Mouse (Mus musculus): Measurements from ENCODE around the gene Cd300ld3. TPM values are rescaled to one million over a fixed set of nuclear protein-coding genes. Genes with fewer than 3 reads are reported as not detected.

Cd300ld3 gene
- not detected in 2 replicates for polyA plus RNA-seq (2015; fragmentation: Nextera tagmentation; extraction: Ambion mirVana)

DNA sequence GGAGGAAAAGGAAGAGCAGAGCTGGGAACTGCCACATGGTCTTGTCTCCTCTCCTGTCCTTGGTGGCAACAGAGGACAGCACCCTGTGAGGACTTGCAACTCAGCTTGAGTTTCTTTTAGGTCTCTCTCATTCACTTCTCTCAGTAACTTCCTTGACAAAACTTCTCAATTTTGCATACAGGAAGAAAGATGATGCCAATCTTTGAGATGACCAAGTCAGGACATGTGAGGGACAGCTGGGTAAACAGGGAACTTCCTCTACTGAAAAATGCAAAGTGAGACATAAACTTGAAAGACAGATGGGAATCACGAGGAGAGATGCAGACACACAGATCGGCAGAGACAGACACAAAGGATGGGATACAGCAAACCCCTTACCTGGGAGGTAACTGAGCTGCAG lies at the start of gene Cd300ld3:
Cd300ld3 (minus strand) TSS at position 151 of the 400 bp plus-strand sequence.
- no peaks in the 10 kb centered on the region for H3K9me3 ChIP-seq (replicated peaks; ENCODE audit: control insufficient read depth, low read length)
- H3K4me2 ChIP-seq (ENCODE audit: low read depth, low read length): no peak within 1 kb of the TSS
- no peak within 1 kb of the TSS for H3K4me3 ChIP-seq (replicated peaks; ENCODE audit: low read length)
- H3K4me1 ChIP-seq (ENCODE audit: control insufficient read depth, insufficient read depth, low read length): no peaks in the 10 kb centered on the region
- WGBS: 71% methylated on average over 2 of the region's 2 CpGs
- H3K27ac ChIP-seq (ENCODE audit: low read length): no peak within 1 kb of the TSS
- H3K36me3 ChIP-seq (ENCODE audit: control insufficient read depth, insufficient read depth, low read length): no peaks in the 10 kb centered on the region
- H3K27me3 ChIP-seq (ENCODE audit: control insufficient read depth, insufficient read depth, low read length): no peaks in the 10 kb centered on the region
- no peak within 1 kb of the TSS for H3K9ac ChIP-seq (ENCODE audit: low read length)
- no peak for ATAC-seq (ENCODE audit: insufficient read depth, low FRiP score)

DNA sequence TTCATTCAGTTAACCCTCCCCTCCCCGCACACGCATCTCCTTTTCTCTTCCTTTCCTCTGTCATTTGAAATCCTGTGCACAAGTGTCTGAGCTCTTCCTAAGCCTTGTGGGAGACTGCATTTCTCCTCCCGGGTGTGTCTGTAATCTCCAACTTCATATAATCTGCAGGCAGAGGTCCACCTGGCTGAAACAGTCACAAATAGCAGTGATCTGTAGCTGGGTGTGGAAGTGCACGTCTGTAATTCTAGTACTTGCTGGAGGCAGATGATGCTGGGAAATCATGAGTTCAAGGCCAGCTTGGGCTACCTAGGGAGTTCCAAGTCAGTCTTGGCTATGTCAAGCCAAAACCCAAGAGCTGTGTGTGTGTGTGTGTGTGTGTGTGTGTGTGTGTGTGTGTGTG lies 43.9 kb upstream of the Cd300ld3 start:
- Histone ChIP-seq H3K27ac (ENCODE audit: low read length) (no peak overlapping the region), H3K36me3 (ENCODE audit: control insufficient read depth, insufficient read depth, low read length) (no peaks in the 10 kb centered on the region), H3K9me3 (replicated peaks; ENCODE audit: control insufficient read depth, low read length) (peaks cover 5% of the 10 kb centered on the region; the same call in 1 of the 2 replicates), H3K9ac (ENCODE audit: low read length) (no peak overlapping the region), H3K4me2 (ENCODE audit: low read depth, low read length) (no peak overlapping the region; the same call in 1 of the 2 replicates), H3K27me3 (ENCODE audit: control insufficient read depth, insufficient read depth, low read length) (peaks cover 11% of the 10 kb centered on the region; the same call in 1 of the 2 replicates), H3K4me3 (replicated peaks; ENCODE audit: low read length) (no peak overlapping the region), H3K4me1 (ENCODE audit: control insufficient read depth, insufficient read depth, low read length) (no peaks in the 10 kb centered on the region)
- no peak for ATAC-seq (ENCODE audit: insufficient read depth, low FRiP score)
- 20% methylated on average over 4 of the region's 4 CpGs for WGBS

DNA sequence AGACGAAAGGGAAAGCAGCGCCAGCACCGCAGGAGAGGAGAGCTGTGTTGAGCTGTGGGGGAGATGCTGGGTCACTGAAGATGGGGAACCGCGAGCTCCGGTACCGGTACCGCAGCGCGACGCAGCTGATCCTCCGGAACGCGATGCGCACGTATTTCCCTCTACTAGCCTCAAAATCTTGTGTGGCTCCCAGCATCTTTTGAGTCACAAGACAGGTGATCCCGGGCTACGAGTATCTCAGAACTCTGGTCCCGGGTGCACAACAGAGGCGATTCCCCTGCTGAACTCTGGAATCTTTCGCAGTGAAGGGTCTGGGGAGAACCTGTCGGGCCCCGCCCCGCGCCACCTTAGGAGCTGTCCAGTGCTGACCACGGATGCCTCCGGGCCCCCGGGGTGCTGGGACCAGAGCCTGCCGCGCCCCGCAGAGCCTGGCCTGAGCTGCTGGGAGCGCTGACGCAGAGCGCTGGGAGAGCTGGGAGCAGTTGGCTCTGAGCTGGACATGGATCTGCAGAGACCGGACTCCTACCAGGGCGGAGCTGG lies 43.2 kb upstream of the Cd300ld3 start, which contains the start of gene Rab37:
Rab37 (plus strand) TSS at position 70 of the 540 bp plus-strand sequence.
- Histone ChIP-seq H3K9ac (ENCODE audit: low read length) (no peak within 1 kb of the TSS), H3K4me3 (replicated peaks; ENCODE audit: low read length) (no peak within 1 kb of the TSS), H3K27me3 (ENCODE audit: control insufficient read depth, insufficient read depth, low read length) (peaks cover 11% of the 10 kb centered on the region; the same call in 1 of the 2 replicates), H3K36me3 (ENCODE audit: control insufficient read depth, insufficient read depth, low read length) (no peaks in the 10 kb centered on the region), H3K9me3 (replicated peaks; ENCODE audit: control insufficient read depth, low read length) (peaks cover 5% of the 10 kb centered on the region; the same call in 1 of the 2 replicates), H3K4me1 (ENCODE audit: control insufficient read depth, insufficient read depth, low read length) (no peaks in the 10 kb centered on the region), H3K4me2 (ENCODE audit: low read depth, low read length) (no peak within 1 kb of the TSS; the same call in 1 of the 2 replicates), H3K27ac (ENCODE audit: low read length) (no peak within 1 kb of the TSS)
- WGBS: 1% methylated on average over 36 of the region's 36 CpGs
- peak; percentile 66 for ATAC-seq (ENCODE audit: insufficient read depth, low FRiP score)

DNA sequence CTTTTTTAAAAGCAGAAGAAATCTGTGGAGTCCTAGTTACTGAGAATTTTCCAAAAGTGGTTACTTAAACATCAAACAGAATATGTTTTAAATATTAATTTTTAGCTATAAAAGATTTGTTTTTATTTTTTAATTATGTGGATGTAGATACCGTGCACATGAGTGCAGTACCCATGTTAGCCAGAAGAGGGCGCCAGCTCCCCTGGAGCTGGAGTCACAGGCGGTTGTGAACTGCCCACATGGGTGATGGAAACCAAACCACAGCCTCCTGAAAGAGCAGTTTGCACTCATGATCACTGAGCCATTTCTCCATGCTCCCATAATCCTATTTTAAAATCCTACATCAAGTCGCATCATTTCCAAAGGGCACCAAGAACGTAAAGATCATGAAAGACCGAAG lies 41.6 kb upstream of the Cd300ld3 start:
- 67% methylated on average over 6 of the region's 6 CpGs for WGBS
- Histone ChIP-seq H3K36me3 (ENCODE audit: control insufficient read depth, insufficient read depth, low read length) (no peaks in the 10 kb centered on the region), H3K4me1 (ENCODE audit: control insufficient read depth, insufficient read depth, low read length) (no peaks in the 10 kb centered on the region), H3K27me3 (ENCODE audit: control insufficient read depth, insufficient read depth, low read length) (peaks cover 12% of the 10 kb centered on the region; the same call in 1 of the 2 replicates), H3K4me3 (replicated peaks; ENCODE audit: low read length) (no peak overlapping the region), H3K9ac (ENCODE audit: low read length) (no peak overlapping the region), H3K27ac (ENCODE audit: low read length) (no peak overlapping the region), H3K4me2 (ENCODE audit: low read depth, low read length) (no peak overlapping the region), H3K9me3 (replicated peaks; ENCODE audit: control insufficient read depth, low read length) (peaks cover 5% of the 10 kb centered on the region; the same call in 1 of the 2 replicates)
- ATAC-seq (ENCODE audit: insufficient read depth, low FRiP score): no peak

DNA sequence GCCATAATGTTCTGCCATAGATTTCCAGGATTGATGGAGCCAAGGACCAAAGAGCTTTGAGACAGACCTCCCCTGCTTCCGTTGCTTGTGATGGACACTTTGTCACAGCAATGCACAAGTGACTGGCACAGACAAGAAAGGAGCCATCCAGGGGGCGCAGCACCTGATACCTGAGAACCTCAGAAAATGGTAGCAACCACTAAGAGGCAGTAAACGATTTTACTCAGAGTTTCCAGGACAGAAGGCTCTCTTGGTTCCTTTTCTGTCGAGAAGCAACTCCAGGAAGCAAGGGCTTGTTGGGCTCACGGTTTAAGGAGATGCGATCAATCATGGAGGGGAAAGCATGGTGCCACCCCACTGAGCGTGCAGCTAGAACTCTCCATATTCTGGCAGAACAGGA lies 38.0 kb upstream of the Cd300ld3 start:
- no peaks in the 10 kb centered on the region for H3K36me3 ChIP-seq (ENCODE audit: control insufficient read depth, insufficient read depth, low read length)
- ATAC-seq (ENCODE audit: insufficient read depth, low FRiP score): no peak

DNA sequence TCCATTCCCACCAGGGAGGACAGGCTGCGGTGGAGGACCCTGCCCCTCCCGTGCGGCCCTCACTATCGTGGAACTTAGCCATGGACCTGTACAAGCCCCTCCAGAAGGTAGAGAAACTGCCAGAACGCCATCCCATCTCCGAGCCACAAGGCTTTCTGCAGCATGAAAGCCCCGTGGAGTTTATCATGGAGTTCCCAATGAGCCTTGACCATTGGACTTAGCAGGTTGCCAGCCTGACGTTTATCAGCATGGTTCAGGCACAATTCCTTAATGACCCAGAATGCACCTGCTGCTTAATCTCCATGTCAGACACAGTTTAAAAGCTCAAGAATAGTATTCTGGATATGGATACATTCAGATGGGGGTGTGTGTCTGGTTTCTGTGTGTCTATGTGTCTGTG lies 36.9 kb upstream of the Cd300ld3 start:
- H3K9me3 ChIP-seq (replicated peaks; ENCODE audit: control insufficient read depth, low read length): no peaks in the 10 kb centered on the region
- H3K4me3 ChIP-seq (replicated peaks; ENCODE audit: low read length): no peak overlapping the region
- H3K4me1 ChIP-seq (ENCODE audit: control insufficient read depth, insufficient read depth, low read length): no peaks in the 10 kb centered on the region
- no peak overlapping the region for H3K4me2 ChIP-seq (ENCODE audit: low read depth, low read length)
- no peak for ATAC-seq (ENCODE audit: insufficient read depth, low FRiP score)
- no peaks in the 10 kb centered on the region for H3K36me3 ChIP-seq (ENCODE audit: control insufficient read depth, insufficient read depth, low read length)
- WGBS: 65% methylated on average over 8 of the region's 8 CpGs
- H3K27ac ChIP-seq (ENCODE audit: low read length): no peak overlapping the region
- H3K27me3 ChIP-seq (ENCODE audit: control insufficient read depth, insufficient read depth, low read length): 0 out of 2 replicates have a peak, but pooled peaks cover 3% of the 10 kb centered on the region
- H3K9ac ChIP-seq (ENCODE audit: low read length): no peak overlapping the region

More for the DNA sequence above, 38.0 kb upstream of the Cd300ld3 start:
- Histone ChIP-seq H3K27me3 (ENCODE audit: control insufficient read depth, insufficient read depth, low read length) (peaks cover 7% of the 10 kb centered on the region; the same call in 1 of the 2 replicates), H3K27ac (ENCODE audit: low read length) (no peak overlapping the region), H3K9me3 (replicated peaks; ENCODE audit: control insufficient read depth, low read length) (no peaks in the 10 kb centered on the region), H3K4me2 (ENCODE audit: low read depth, low read length) (no peak overlapping the region), H3K4me1 (ENCODE audit: control insufficient read depth, insufficient read depth, low read length) (no peaks in the 10 kb centered on the region), H3K4me3 (replicated peaks; ENCODE audit: low read length) (no peak overlapping the region), H3K9ac (ENCODE audit: low read length) (no peak overlapping the region)
- 51% methylated on average over 7 of the region's 7 CpGs for WGBS

DNA sequence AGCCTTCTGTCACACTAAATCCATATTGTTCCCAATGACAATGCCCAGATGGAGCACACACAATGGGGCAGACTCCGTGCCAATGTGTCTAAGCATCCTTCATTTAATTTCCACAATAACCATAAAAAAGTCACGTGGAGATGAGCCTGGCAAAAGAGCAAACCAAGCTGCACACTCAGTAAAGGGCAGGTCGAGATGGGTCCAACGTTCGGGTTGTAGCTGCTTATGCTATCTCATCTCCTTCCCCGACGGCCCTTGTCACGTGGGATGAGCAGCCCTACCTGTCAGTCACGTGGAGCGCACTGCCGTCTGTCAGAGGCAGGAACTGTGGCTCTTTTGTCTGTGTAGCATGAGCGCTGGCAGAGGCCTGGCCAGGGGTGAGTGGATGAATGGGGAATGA lies 36.4 kb upstream of the Cd300ld3 start:
- Histone ChIP-seq H3K4me1 (ENCODE audit: control insufficient read depth, insufficient read depth, low read length) (no peaks in the 10 kb centered on the region), H3K27ac (ENCODE audit: low read length) (no peak overlapping the region), H3K4me2 (ENCODE audit: low read depth, low read length) (no peak overlapping the region), H3K9me3 (replicated peaks; ENCODE audit: control insufficient read depth, low read length) (no peaks in the 10 kb centered on the region), H3K27me3 (ENCODE audit: control insufficient read depth, insufficient read depth, low read length) (0 out of 2 replicates have a peak, but pooled peaks cover 3% of the 10 kb centered on the region), H3K36me3 (ENCODE audit: control insufficient read depth, insufficient read depth, low read length) (no peaks in the 10 kb centered on the region), H3K9ac (ENCODE audit: low read length) (no peak overlapping the region), H3K4me3 (replicated peaks; ENCODE audit: low read length) (no peak overlapping the region)
- no peak for ATAC-seq (ENCODE audit: insufficient read depth, low FRiP score)
- 47% methylated on average over 12 of the region's 12 CpGs for WGBS

DNA sequence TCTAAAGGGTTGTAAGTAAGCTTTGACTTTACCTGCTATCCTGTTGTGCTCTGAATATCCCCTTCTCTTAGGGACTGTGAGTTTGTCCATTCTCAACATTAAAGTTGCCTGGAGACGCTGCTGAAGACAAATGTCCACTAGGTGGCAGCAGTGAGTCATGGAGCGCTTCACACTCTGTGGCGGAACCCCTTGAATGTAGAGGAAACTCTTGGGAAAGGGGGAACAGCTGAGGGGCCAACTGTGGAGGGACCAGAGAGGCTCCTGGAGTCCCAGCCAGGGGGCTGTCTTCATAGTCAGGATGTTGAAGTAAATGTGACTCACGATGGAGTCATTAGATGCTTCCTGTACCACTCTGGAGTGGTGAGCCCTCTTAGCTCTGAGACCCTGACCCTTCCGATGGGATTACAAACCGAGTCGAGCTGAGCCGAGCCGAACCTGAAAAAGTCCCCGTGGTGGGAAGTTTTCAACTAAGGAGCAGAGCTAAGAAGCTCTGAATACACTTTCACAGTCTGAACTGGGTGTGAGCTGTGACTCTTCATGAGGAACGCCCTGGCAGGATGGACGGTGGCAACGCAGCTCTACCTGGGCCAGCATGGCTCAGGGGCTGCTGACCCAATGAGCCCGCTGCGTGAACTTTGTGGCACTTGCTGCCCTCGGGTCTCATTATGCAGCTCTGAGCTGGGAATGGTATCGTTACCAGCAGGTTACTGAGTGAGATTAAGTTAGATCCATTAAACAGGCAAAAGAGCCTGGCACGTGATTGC lies 35.3 kb upstream of the Cd300ld3 start:
- no peak overlapping the region for H3K9ac ChIP-seq (ENCODE audit: low read length)
- peak; percentile 62 for ATAC-seq (ENCODE audit: insufficient read depth, low FRiP score)
- no peaks in the 10 kb centered on the region for H3K4me1 ChIP-seq (ENCODE audit: control insufficient read depth, insufficient read depth, low read length)
- H3K36me3 ChIP-seq (ENCODE audit: control insufficient read depth, insufficient read depth, low read length): no peaks in the 10 kb centered on the region
- no peak overlapping the region for H3K27ac ChIP-seq (ENCODE audit: low read length)
- H3K4me2 ChIP-seq (ENCODE audit: low read depth, low read length): no peak overlapping the region
- H3K27me3 ChIP-seq (ENCODE audit: control insufficient read depth, insufficient read depth, low read length): 0 out of 2 replicates have a peak, but pooled peaks cover 3% of the 10 kb centered on the region
- H3K9me3 ChIP-seq (replicated peaks; ENCODE audit: control insufficient read depth, low read length): no peaks in the 10 kb centered on the region
- 42% methylated on average over 18 of the region's 18 CpGs for WGBS
- no peak overlapping the region for H3K4me3 ChIP-seq (replicated peaks; ENCODE audit: low read length)

DNA sequence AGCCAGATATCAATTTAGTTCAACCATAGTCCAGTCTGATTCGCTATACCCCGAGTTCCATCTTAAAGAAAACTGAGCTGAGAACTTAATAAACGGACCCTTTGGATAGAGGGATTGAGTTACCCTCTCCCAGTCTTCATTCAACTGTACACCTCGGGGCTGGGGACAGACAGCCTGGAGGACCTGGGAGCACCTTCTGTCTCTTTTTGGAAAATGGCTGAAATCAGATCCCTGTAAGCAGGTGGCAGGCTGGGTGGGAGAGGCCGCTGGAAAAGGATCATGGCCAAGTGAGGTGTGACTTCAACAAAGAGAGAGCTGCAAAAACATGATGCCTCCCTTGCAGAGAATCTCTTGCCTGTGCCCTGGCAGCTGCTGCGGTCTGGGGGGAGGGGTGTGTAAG lies 34.0 kb upstream of the Cd300ld3 start:
- H3K9ac ChIP-seq (ENCODE audit: low read length): no peak overlapping the region
- H3K4me1 ChIP-seq (ENCODE audit: control insufficient read depth, insufficient read depth, low read length): no peaks in the 10 kb centered on the region
- H3K36me3 ChIP-seq (ENCODE audit: control insufficient read depth, insufficient read depth, low read length): no peaks in the 10 kb centered on the region
- WGBS: 64% methylated on average over 6 of the region's 6 CpGs
- no peak overlapping the region for H3K4me3 ChIP-seq (replicated peaks; ENCODE audit: low read length)
- no peaks in the 10 kb centered on the region for H3K9me3 ChIP-seq (replicated peaks; ENCODE audit: control insufficient read depth, low read length)
- H3K27me3 ChIP-seq (ENCODE audit: control insufficient read depth, insufficient read depth, low read length): 0 out of 2 replicates have a peak, but pooled peaks cover 3% of the 10 kb centered on the region
- no peak for ATAC-seq (ENCODE audit: insufficient read depth, low FRiP score)
- H3K27ac ChIP-seq (ENCODE audit: low read length): no peak overlapping the region
- no peak overlapping the region for H3K4me2 ChIP-seq (ENCODE audit: low read depth, low read length)

Measured in stomach, embryonic 16.5 days (tissue).